Mouse (Mus musculus): Measurements from ENCODE around the gene Prkn.

Gene Prkn

GRCm38 (mm10) chr17:11730656-11731594, 890.7 kb downstream of the Prkn start:
- no peak for DNase-seq (ENCODE audit: low read depth in 1 of 2, low spot score in 2 of 2)

GRCm38 (mm10) chr17:11735158-11735877, 895.1 kb downstream of the Prkn start:
- no peak for DNase-seq (ENCODE audit: low read depth in 1 of 2, low spot score in 2 of 2)

- no peak for DNase-seq (ENCODE audit: low read depth in 1 of 2, low spot score in 2 of 2)
Measured at GRCm38 (mm10) chr17:11736531-11736930, 896.3 kb downstream of the Prkn start.

GRCm38 (mm10) chr17:11737905-11738304, 897.7 kb downstream of the Prkn start:
- DNase-seq (ENCODE audit: low read depth in 1 of 2, low spot score in 2 of 2), result no peak

- DNase-seq (ENCODE audit: low read depth in 1 of 2, low spot score in 2 of 2), result no peak
Measured at GRCm38 (mm10) chr17:11740716-11741115, 900.5 kb downstream of the Prkn start.

- DNase-seq (ENCODE audit: low read depth in 1 of 2, low spot score in 2 of 2), result no peak
Measured at GRCm38 (mm10) chr17:11741161-11741560, 901.0 kb downstream of the Prkn start.

GRCm38 (mm10) chr17:11751251-11751650, 911.1 kb downstream of the Prkn start:
- no peak for DNase-seq (ENCODE audit: low read depth in 1 of 2, low spot score in 2 of 2)

- no peak for DNase-seq (ENCODE audit: low read depth in 1 of 2, low spot score in 2 of 2)
Measured at GRCm38 (mm10) chr17:11752686-11753085, 912.5 kb downstream of the Prkn start.

GRCm38 (mm10) chr17:11765117-11765516, 924.9 kb downstream of the Prkn start:
- no peak for DNase-seq (ENCODE audit: low read depth in 1 of 2, low spot score in 2 of 2)

- no peak for DNase-seq (ENCODE audit: low read depth in 1 of 2, low spot score in 2 of 2)
Measured at GRCm38 (mm10) chr17:11765581-11765980, 925.4 kb downstream of the Prkn start.

GRCm38 (mm10) chr17:11767301-11767700, 927.1 kb downstream of the Prkn start:
- DNase-seq (ENCODE audit: low read depth in 1 of 2, low spot score in 2 of 2), result no peak

GRCm38 (mm10) chr17:11768345-11768744, 928.2 kb downstream of the Prkn start:
- no peak for DNase-seq (ENCODE audit: low read depth in 1 of 2, low spot score in 2 of 2)

- no peak for DNase-seq (ENCODE audit: low read depth in 1 of 2, low spot score in 2 of 2)
Measured at GRCm38 (mm10) chr17:11768971-11769370, 928.8 kb downstream of the Prkn start.

- DNase-seq (ENCODE audit: low read depth in 1 of 2, low spot score in 2 of 2), result no peak
Measured at GRCm38 (mm10) chr17:11769513-11769912, 929.3 kb downstream of the Prkn start.

- no peak for DNase-seq (ENCODE audit: low read depth in 1 of 2, low spot score in 2 of 2)
Measured at GRCm38 (mm10) chr17:11779547-11779946, 939.4 kb downstream of the Prkn start.

GRCm38 (mm10) chr17:11780005-11780404, 939.8 kb downstream of the Prkn start:
- no peak for DNase-seq (ENCODE audit: low read depth in 1 of 2, low spot score in 2 of 2)

- DNase-seq (ENCODE audit: low read depth in 1 of 2, low spot score in 2 of 2), result no peak
Measured at GRCm38 (mm10) chr17:11780805-11781481, 940.8 kb downstream of the Prkn start.

GRCm38 (mm10) chr17:11788270-11788936, 948.2 kb downstream of the Prkn start:
- no peak for DNase-seq (ENCODE audit: low read depth in 1 of 2, low spot score in 2 of 2)

GRCm38 (mm10) chr17:11795979-11796378, 955.8 kb downstream of the Prkn start:
- DNase-seq (ENCODE audit: low read depth in 1 of 2, low spot score in 2 of 2), result no peak

- no peak for DNase-seq (ENCODE audit: low read depth in 1 of 2, low spot score in 2 of 2)
Measured at GRCm38 (mm10) chr17:11801226-11801625, 961.0 kb downstream of the Prkn start.

- DNase-seq (ENCODE audit: low read depth in 1 of 2, low spot score in 2 of 2), result no peak
Measured at GRCm38 (mm10) chr17:11807280-11807679, 967.1 kb downstream of the Prkn start.

Data from monocyte, adult 2 months (primary cell).